In genomic region chr17:47999403-47999802, GRCm38 (mm10) we compare ENCODE assay signal across 21 mouse cellular contexts. TPM values are rescaled to one million over a fixed set of nuclear protein-coding genes. Genes with fewer than 3 reads are reported as not detected.
DNase-seq lines count a peak whose midpoint lies in the region; ATAC-seq and TF ChIP-seq lines count a peak whose summit lies in the region.
"Had no signal": no experiment of that assay in that cellular context is flagged by ENCODE, and none has a peak within 500 bp of the region (broad histone marks: within the 10 kb centered on the region; RNA-seq: fewer than 3 reads in every experiment).

No protein-coding gene starts in this region.

- H3K4me3 ChIP-seq in forebrain, embryonic 10.5 days, result no peak overlapping the region
- H3K4me3 ChIP-seq in forebrain, embryonic 14.5 days (ENCODE audit: low read depth, low read length), result no peak overlapping the region
- no peak overlapping the region for H3K4me3 ChIP-seq in stomach, embryonic 14.5 days (ENCODE audit: low read depth, low read length)
- H3K4me3 ChIP-seq in stomach, postnatal 0 days (ENCODE audit: low read depth, low read length), result no peak overlapping the region
- no peak overlapping the region for H3K4me3 ChIP-seq in lung, postnatal 0 days (ENCODE audit: low read depth, low read length)
- H3K4me3 ChIP-seq in forebrain, embryonic 12.5 days (replicated peaks), result no peak overlapping the region
- H3K4me3 ChIP-seq: erythroblast, embryonic 14.5 days; hindbrain, embryonic 13.5 days had no signal

- H3K36me3 ChIP-seq in forebrain, embryonic 10.5 days (replicated peaks), result no peaks in the 10 kb centered on the region
- no peaks in the 10 kb centered on the region for H3K36me3 ChIP-seq in forebrain, embryonic 14.5 days (ENCODE audit: control insufficient read depth, insufficient read depth, low read length)
- no peaks in the 10 kb centered on the region for H3K36me3 ChIP-seq in stomach, embryonic 14.5 days (ENCODE audit: control insufficient read depth, insufficient read depth, low read length)
- no peaks in the 10 kb centered on the region for H3K36me3 ChIP-seq in stomach, postnatal 0 days (ENCODE audit: control insufficient read depth, insufficient read depth, low read length)
- H3K36me3 ChIP-seq in lung, postnatal 0 days (ENCODE audit: insufficient read depth, low read length), result no peaks in the 10 kb centered on the region
- no peaks in the 10 kb centered on the region for H3K36me3 ChIP-seq in forebrain, embryonic 12.5 days (replicated peaks)
- H3K36me3 ChIP-seq: hindbrain, embryonic 13.5 days had no signal

- no peak for TF ChIP-seq CTCF in stomach, postnatal 0 days (IDR thresholded peaks at IDR 0.05; ENCODE audit: low read depth)
- no peak for TF ChIP-seq CTCF in lung, postnatal 0 days (IDR thresholded peaks at IDR 0.05)

- peaks cover 65% of the 10 kb centered on the region for H3K27me3 ChIP-seq in forebrain, embryonic 10.5 days (ENCODE audit: poor library complexity, severe bottlenecking)
- H3K27me3 ChIP-seq in forebrain, embryonic 14.5 days (replicated peaks; ENCODE audit: control insufficient read depth, insufficient read depth, low read length), result no peaks in the 10 kb centered on the region
- H3K27me3 ChIP-seq in stomach, embryonic 14.5 days (ENCODE audit: control insufficient read depth, insufficient read depth, low read length), result no peaks in the 10 kb centered on the region
- no peaks in the 10 kb centered on the region for H3K27me3 ChIP-seq in stomach, postnatal 0 days (ENCODE audit: control insufficient read depth, insufficient read depth, low read length)
- H3K27me3 ChIP-seq in lung, postnatal 0 days (replicated peaks; ENCODE audit: insufficient read depth, low read length), result no peaks in the 10 kb centered on the region
- peaks cover 40% of the 10 kb centered on the region for H3K27me3 ChIP-seq in forebrain, embryonic 12.5 days
- H3K27me3 ChIP-seq: CH12.LX, Patski had no signal

- peak overlapping the region; percentile 66 for H3K27ac ChIP-seq in forebrain, embryonic 10.5 days
- H3K27ac ChIP-seq in forebrain, embryonic 14.5 days (ENCODE audit: low read depth, low read length), result no peak overlapping the region
- H3K27ac ChIP-seq in stomach, embryonic 14.5 days (ENCODE audit: low read length), result peak overlapping the region; percentile 27; the same call in 1 of the 2 replicates
- no peak overlapping the region for H3K27ac ChIP-seq in stomach, postnatal 0 days (replicated peaks)
- peak overlapping the region; percentile 38; the same call in 1 of the 2 replicates for H3K27ac ChIP-seq in lung, postnatal 0 days (ENCODE audit: low read length)
- H3K27ac ChIP-seq in forebrain, embryonic 12.5 days, result no peak overlapping the region
- H3K27ac ChIP-seq: hindbrain, embryonic 13.5 days had no signal

- no peak for ATAC-seq in forebrain, embryonic 14.5 days
- no peak for ATAC-seq in stomach, embryonic 14.5 days (ENCODE audit: insufficient number of reproducible peaks, insufficient read depth, low FRiP score, low read depth)
- ATAC-seq in stomach, postnatal 0 days (ENCODE audit: low FRiP score, low TSS enrichment), result no peak
- peak; percentile 70 for ATAC-seq in lung, postnatal 0 days
- no peak for ATAC-seq in forebrain, embryonic 12.5 days (ENCODE audit: low FRiP score)
- ATAC-seq: Patski had no signal

- no peak for TF ChIP-seq EP300 in stomach, postnatal 0 days (optimal IDR thresholded peaks at IDR 0.05)
- peak; percentile 54 for TF ChIP-seq EP300 in lung, postnatal 0 days (IDR thresholded peaks at IDR 0.05)

- no peaks in the 10 kb centered on the region for H3K9me3 ChIP-seq in forebrain, embryonic 10.5 days
- no peaks in the 10 kb centered on the region for H3K9me3 ChIP-seq in forebrain, embryonic 14.5 days (replicated peaks; ENCODE audit: control insufficient read depth, low read length)
- no peaks in the 10 kb centered on the region for H3K9me3 ChIP-seq in stomach, embryonic 14.5 days (ENCODE audit: control insufficient read depth, low read depth, low read length)
- no peaks in the 10 kb centered on the region for H3K9me3 ChIP-seq in stomach, postnatal 0 days (ENCODE audit: control insufficient read depth, low read length)
- H3K9me3 ChIP-seq in lung, postnatal 0 days (ENCODE audit: low read length), result no peaks in the 10 kb centered on the region
- H3K9me3 ChIP-seq in forebrain, embryonic 12.5 days, result no peaks in the 10 kb centered on the region
- H3K9me3 ChIP-seq: hindbrain, embryonic 13.5 days had no signal

- H3K4me2 ChIP-seq in forebrain, embryonic 14.5 days (ENCODE audit: low read length), result no peak overlapping the region
- no peak overlapping the region for H3K4me2 ChIP-seq in stomach, embryonic 14.5 days (replicated peaks; ENCODE audit: low read depth, low read length)
- no peak overlapping the region for H3K4me2 ChIP-seq in stomach, postnatal 0 days (replicated peaks; ENCODE audit: low read depth)
- H3K4me2 ChIP-seq in lung, postnatal 0 days (replicated peaks; ENCODE audit: low read depth, low read length), result no peak overlapping the region
- H3K4me2 ChIP-seq in forebrain, embryonic 12.5 days, result no peak overlapping the region
- H3K4me2 ChIP-seq: hindbrain, embryonic 13.5 days had no signal

- no peak overlapping the region for H3K9ac ChIP-seq in forebrain, embryonic 14.5 days (ENCODE audit: low read length)
- H3K9ac ChIP-seq in stomach, embryonic 14.5 days (replicated peaks; ENCODE audit: low read depth, low read length), result no peak overlapping the region
- H3K9ac ChIP-seq in stomach, postnatal 0 days (ENCODE audit: low read length), result no peak overlapping the region
- no peak overlapping the region for H3K9ac ChIP-seq in lung, postnatal 0 days (replicated peaks; ENCODE audit: low read depth)
- no peak overlapping the region for H3K9ac ChIP-seq in forebrain, embryonic 12.5 days
- H3K9ac ChIP-seq: hindbrain, embryonic 13.5 days had no signal

- WGBS in forebrain, embryonic 10.5 days, result 73% methylated on average over 6 of the region's 6 CpGs
- 74% methylated on average over 6 of the region's 6 CpGs for WGBS in forebrain, embryonic 14.5 days
- WGBS in stomach, embryonic 14.5 days, result 45% methylated on average over 6 of the region's 6 CpGs
- 61% methylated on average over 6 of the region's 6 CpGs for WGBS in stomach, postnatal 0 days
- WGBS in lung, postnatal 0 days, result 45% methylated on average over 6 of the region's 6 CpGs
- WGBS in forebrain, embryonic 12.5 days, result 72% methylated on average over 6 of the region's 6 CpGs

- no peak for DNase-seq in forebrain, embryonic 10.5 days (ENCODE audit: extremely low spot score, low spot score)
- DNase-seq in forebrain, embryonic 14.5 days (ENCODE audit: low spot score), result no peak
- DNase-seq in stomach, postnatal 0 days (ENCODE audit: low spot score), result no peak
- peak; percentile 81 for DNase-seq in lung, postnatal 0 days (ENCODE audit: low spot score)
- no peak for DNase-seq in right cerebral cortex, postnatal 14 days
- no peak for DNase-seq in thymus, postnatal 0 days (ENCODE audit: low spot score)
- DNase-seq: adrenal gland, postnatal 36 days; cerebellum, postnatal 14 days; gastrocnemius, postnatal 25 days; kidney, adult 2 months; kidney, postnatal 4 days; midbrain, embryonic 14.5 days; thymus, adult 18-20 months had no signal

- H3K4me1 ChIP-seq in forebrain, embryonic 10.5 days, result peaks cover 50% of the 10 kb centered on the region
- peaks cover 6% of the 10 kb centered on the region for H3K4me1 ChIP-seq in forebrain, embryonic 14.5 days (ENCODE audit: control insufficient read depth, insufficient read depth, low read length)
- H3K4me1 ChIP-seq in stomach, embryonic 14.5 days (ENCODE audit: control insufficient read depth, insufficient read depth, low read length), result peaks cover 16% of the 10 kb centered on the region
- H3K4me1 ChIP-seq in stomach, postnatal 0 days (replicated peaks; ENCODE audit: control insufficient read depth, insufficient read depth), result peaks cover 3% of the 10 kb centered on the region
- peaks cover 5% of the 10 kb centered on the region; the same call in 1 of the 2 replicates for H3K4me1 ChIP-seq in lung, postnatal 0 days (ENCODE audit: insufficient read depth, low read depth, low read length)
- peaks cover 23% of the 10 kb centered on the region for H3K4me1 ChIP-seq in forebrain, embryonic 12.5 days

RNA-seq across cellular contexts. Expression of gene 1700122O11Rik, which starts 38.7 kb away (rescaled TPM):
- polyA plus RNA-seq in forebrain, embryonic 10.5 days (2016; fragmentation: Nextera tagmentation; extraction: Ambion mirVana), result not detected in 2 replicates
- not detected in 2 replicates for polyA plus RNA-seq in forebrain, embryonic 14.5 days (2014; fragmentation: Nextera tagmentation; extraction: Ambion mirVana)
- polyA plus RNA-seq in stomach, embryonic 14.5 days (2014; fragmentation: Nextera tagmentation; extraction: Ambion mirVana), result not detected in 2 replicates
- polyA plus RNA-seq in stomach, postnatal 0 days (2015; fragmentation: Nextera tagmentation; extraction: Ambion mirVana), result not detected in 2 replicates
- polyA plus RNA-seq in lung, postnatal 0 days (2015; fragmentation: Nextera tagmentation; extraction: Ambion mirVana), result not detected in 2 replicates
- polyA plus RNA-seq in thymus, postnatal 0 days (2015; fragmentation: Nextera tagmentation; extraction: Ambion mirVana), result not detected in 2 replicates
- not detected in 2 replicates for polyA plus RNA-seq in forebrain, embryonic 12.5 days (2016; fragmentation: Nextera tagmentation; extraction: Ambion mirVana)
- polyA plus RNA-seq: erythroblast, embryonic 14.5 days; heart, embryonic 14.5 days; hindbrain, embryonic 13.5 days; kidney, adult 2 months; midbrain, embryonic 14.5 days; neural tube, embryonic 11.5 days; Patski had no signal

Comparison
In these comparisons a context has a peak if more than half of its experiments do, and no peak if none do; other contexts are left out.
1. H3K27ac ChIP-seq: peak in forebrain, embryonic 10.5 days (single experiment), stomach, embryonic 14.5 days (single experiment) and lung, postnatal 0 days (single experiment); none in forebrain, embryonic 14.5 days (single experiment), stomach, postnatal 0 days (single experiment) and forebrain, embryonic 12.5 days (single experiment).